Mouse (Mus musculus) limb, embryonic 14.5 days (tissue): ENCODE data around the gene Mrpl28. TPM values are rescaled to one million over a fixed set of nuclear protein-coding genes. Genes with fewer than 3 reads are reported as not detected.

ENCODE experiments used
- ATAC-seq: fragments of 200-750 bp; cut with Nextera tagmentation; 2 replicates; pipeline ENCODE4 v1.8.0; 2017; ENCODE audit warnings: low read depth, moderate number of reproducible peaks, moderate TSS enrichment; ENCODE audit not compliant: low FRiP score
- DNase-seq: peaks from one replicate; pipeline ENCODE4 v3.0.0-alpha.2; 2015; ENCODE audit warnings: low spot score
- H3K27ac ChIP-seq: fragments of 300-500 bp; sonication (generic); replicated peaks from 2 replicates; pipeline ENCODE4 v1.5.1; 2014; ENCODE audit warnings: low read depth, mild to moderate bottlenecking, low read length, moderate library complexity, mixed read lengths
- H3K27me3 ChIP-seq: fragments of 300-500 bp; sonication (generic); 2 replicates; pipeline ENCODE4 v1.6.1; 2014; ENCODE audit warnings: low read length, mixed read lengths; ENCODE audit not compliant: control insufficient read depth, insufficient read depth
- H3K36me3 ChIP-seq: fragments of 300-500 bp; sonication (generic); 2 replicates; pipeline ENCODE4 v1.6.1; 2014; ENCODE audit warnings: mild to moderate bottlenecking, low read length, moderate library complexity, mixed read lengths; ENCODE audit not compliant: control insufficient read depth, insufficient read depth
- H3K4me1 ChIP-seq: fragments of 300-500 bp; sonication (generic); 2 replicates; pipeline ENCODE4 v1.6.1; 2014; ENCODE audit warnings: antibody characterized with exemption, low read length, mixed read lengths; ENCODE audit not compliant: control insufficient read depth, insufficient read depth
- H3K4me2 ChIP-seq: fragments of 300-500 bp; sonication (generic); replicated peaks from 2 replicates; pipeline ENCODE4 v1.6.1; 2014; ENCODE audit warnings: low read depth, mild to moderate bottlenecking, low read length, moderate library complexity; ENCODE audit not compliant: severe bottlenecking
- H3K4me3 ChIP-seq: fragments of 300-500 bp; sonication (generic); replicated peaks from 2 replicates; pipeline ENCODE4 v1.5.1; 2014; ENCODE audit warnings: low read length
- H3K9ac ChIP-seq: fragments of 300-500 bp; sonication (generic); 2 replicates; pipeline ENCODE4 v1.6.1; 2014; ENCODE audit warnings: mild to moderate bottlenecking, low read depth, low read length, moderate library complexity; ENCODE audit not compliant: severe bottlenecking
- H3K9me3 ChIP-seq: fragments of 300-500 bp; sonication (generic); 2 replicates; pipeline ENCODE4 v1.6.1; 2016; ENCODE audit warnings: low read length; ENCODE audit not compliant: control insufficient read depth
- POLR2A ChIP-seq: fragments of 200-500 bp; IDR thresholded peaks from 2 replicates; pipeline ENCODE4 v1.8.0; 2012; ENCODE audit warnings: inconsistent platforms, mild to moderate bottlenecking, moderate library complexity, borderline replicate concordance; ENCODE audit not compliant: insufficient read depth, insufficient read length; ENCODE audit errors: extremely low read depth
- WGBS: fragments of 180-500 bp; shearing (Covaris S2); extraction: QIAGEN DNeasy Blood & Tissue Kit; methylation state at CpG from one replicate; pipeline ENCODE4 v1.1.7; 2014; 5-methylcytosine and 5-hydroxymethylcytosine counted together
- polyA plus RNA-seq, 2 experiments: library from polyadenylated mRNA; depleted of rRNA in 1 of 2; stranded (reverse) in 1 of 2; unstranded in 1 of 2; fragments of >200 nt; fragmentation: Nextera tagmentation in 1 of 2; extraction: Ambion mirVana in 1 of 2; gene quantifications; 2 replicates each; pipeline versions ENCODE4 v1.2.1 to v1.2.3; 2012 to 2014

Mrpl28 gene
- polyA plus RNA-seq, 2 experiments: 98.9 to 182 TPM

- Histone ChIP-seq H3K9me3 (no peaks in the 10 kb centered on the region), H3K27ac (peak overlapping the region; percentile 53), H3K4me3 (peak overlapping the region; percentile 92; the same call in 1 of the 2 replicates), H3K27me3 (no peaks in the 10 kb centered on the region), H3K4me1 (peaks cover 18% of the 10 kb centered on the region), H3K9ac (0 out of 2 replicates have a peak overlapping the region, but pooled peaks have one; percentile 95), H3K36me3 (peaks cover 5% of the 10 kb centered on the region), H3K4me2 (peak overlapping the region; percentile 82)
- WGBS: 80% methylated on average over 2 of the region's 2 CpGs
- no peak for TF ChIP-seq POLR2A
- ATAC-seq (no peak), DNase-seq (no peak)
Observed at GRCm38 (mm10) chr17:26137751-26138130, 14.4 kb downstream of the Mrpl28 start.

GRCm38 (mm10) chr17:26138239-26138836, 15.0 kb downstream of the Mrpl28 start, which contains the start of gene Axin1:
TSS of gene Axin1 (plus strand) at chr17:26138688.
- peak; percentile 95 for DNase-seq
- H3K27me3 ChIP-seq: no peaks in the 10 kb centered on the region
- H3K9ac ChIP-seq: peak within 1 kb of the TSS; percentile 95
- WGBS: 0% methylated on average over 38 of the region's 42 CpGs
- H3K27ac ChIP-seq: peak within 1 kb of the TSS; percentile 93
- TF ChIP-seq POLR2A: peak; percentile 86
- peaks cover 18% of the 10 kb centered on the region for H3K4me1 ChIP-seq
- peak within 1 kb of the TSS; percentile 82 for H3K4me2 ChIP-seq
- H3K36me3 ChIP-seq: peaks cover 11% of the 10 kb centered on the region
- ATAC-seq: peak; percentile 99
- peak within 1 kb of the TSS; percentile 92 for H3K4me3 ChIP-seq
- H3K9me3 ChIP-seq: no peaks in the 10 kb centered on the region

- H3K4me1 ChIP-seq: peaks cover 18% of the 10 kb centered on the region
- 1% methylated on average over 30 of the region's 58 CpGs for WGBS
- no peak for TF ChIP-seq POLR2A
- H3K9ac ChIP-seq: peak overlapping the region; percentile 95
- H3K4me3 ChIP-seq: peak overlapping the region; percentile 92
- peak; percentile 46 for ATAC-seq
- H3K4me2 ChIP-seq: peak overlapping the region; percentile 82
- no peaks in the 10 kb centered on the region for H3K9me3 ChIP-seq
- peaks cover 16% of the 10 kb centered on the region for H3K36me3 ChIP-seq
- peak overlapping the region; percentile 93 for H3K27ac ChIP-seq
- H3K27me3 ChIP-seq: no peaks in the 10 kb centered on the region
- peak; percentile 45 for DNase-seq
Observed at GRCm38 (mm10) chr17:26138901-26139381, 15.6 kb downstream of the Mrpl28 start.

GRCm38 (mm10) chr17:26142796-26143195, 19.5 kb downstream of the Mrpl28 start:
- H3K27me3 ChIP-seq: no peaks in the 10 kb centered on the region
- H3K4me3 ChIP-seq: no peak overlapping the region
- peaks cover 43% of the 10 kb centered on the region for H3K36me3 ChIP-seq
- no peak for TF ChIP-seq POLR2A
- peaks cover 17% of the 10 kb centered on the region for H3K4me1 ChIP-seq
- ATAC-seq: no peak
- H3K4me2 ChIP-seq: no peak overlapping the region
- H3K9ac ChIP-seq: no peak overlapping the region
- 90% methylated on average over 4 of the region's 4 CpGs for WGBS
- DNase-seq: no peak
- no peaks in the 10 kb centered on the region for H3K9me3 ChIP-seq
- no peak overlapping the region for H3K27ac ChIP-seq

- no peak for TF ChIP-seq POLR2A
- H3K4me1 ChIP-seq: peaks cover 14% of the 10 kb centered on the region
- H3K4me3 ChIP-seq: no peak overlapping the region
- no peak overlapping the region for H3K27ac ChIP-seq
- ATAC-seq (no peak), DNase-seq (no peak)
- 93% methylated on average over 5 of the region's 5 CpGs for WGBS
- peaks cover 48% of the 10 kb centered on the region for H3K36me3 ChIP-seq
- no peaks in the 10 kb centered on the region for H3K27me3 ChIP-seq
- no peak overlapping the region for H3K9ac ChIP-seq
- H3K9me3 ChIP-seq: no peaks in the 10 kb centered on the region
- no peak overlapping the region for H3K4me2 ChIP-seq
Observed at GRCm38 (mm10) chr17:26143386-26143785, 20.1 kb downstream of the Mrpl28 start.
